ENCODE assay signal across 14 mouse cellular contexts in genomic region chr4:155280768-155281121, GRCm38 (mm10). TPM values are rescaled to one million over a fixed set of nuclear protein-coding genes. Genes with fewer than 3 reads are reported as not detected.
DNase-seq lines count a peak whose midpoint lies in the region; ATAC-seq and TF ChIP-seq lines count a peak whose summit lies in the region.
"Had no signal": no experiment of that assay in that cellular context is flagged by ENCODE, and none has a peak within 500 bp of the region (broad histone marks: within the 10 kb centered on the region; RNA-seq: fewer than 3 reads in every experiment).

No protein-coding gene starts in this region.

- peak overlapping the region; percentile 2; the same call in 1 of the 2 replicates for H3K27ac ChIP-seq in cortical plate, adult 2 months (ENCODE audit: insufficient read depth, low read length)
- H3K27ac ChIP-seq in intestine, embryonic 16.5 days (ENCODE audit: low read length), result no peak overlapping the region
- H3K27ac ChIP-seq in limb, embryonic 13.5 days, result peak overlapping the region; percentile 100; the same call in 1 of the 2 replicates

- no peaks in the 10 kb centered on the region for H3K36me3 ChIP-seq in intestine, embryonic 16.5 days (ENCODE audit: control insufficient read depth, insufficient read depth, low read length)
- H3K36me3 ChIP-seq in limb, embryonic 13.5 days, result no peaks in the 10 kb centered on the region

- no peak for TF ChIP-seq POLR2A in cortical plate, adult 2 months (IDR thresholded peaks at IDR 0.05; ENCODE audit: extremely low read depth, insufficient read depth, low read length)

- no peaks in the 10 kb centered on the region for H3K9me3 ChIP-seq in intestine, embryonic 16.5 days (ENCODE audit: control insufficient read depth, low read length)
- no peaks in the 10 kb centered on the region for H3K9me3 ChIP-seq in limb, embryonic 13.5 days

- 63% methylated on average over 1 of the region's 1 CpGs for WGBS in intestine, embryonic 16.5 days
- WGBS in limb, embryonic 13.5 days, result 80% methylated on average over 1 of the region's 1 CpGs

- no peak overlapping the region for H3K9ac ChIP-seq in intestine, embryonic 16.5 days (ENCODE audit: low read depth, low read length)
- H3K9ac ChIP-seq in limb, embryonic 13.5 days, result no peak overlapping the region
- H3K9ac ChIP-seq: lung, embryonic 14.5 days had no signal

- intact Hi-C loops in heart, postnatal 25 days (cut with DNase I), result no loop called here

- H3K27me3 ChIP-seq in intestine, embryonic 16.5 days (replicated peaks; ENCODE audit: control insufficient read depth, insufficient read depth, low read length), result no peaks in the 10 kb centered on the region
- no peaks in the 10 kb centered on the region for H3K27me3 ChIP-seq in limb, embryonic 13.5 days

- no peak overlapping the region for H3K4me3 ChIP-seq in cortical plate, adult 2 months (ENCODE audit: insufficient read depth, low read length)
- H3K4me3 ChIP-seq in intestine, embryonic 16.5 days (ENCODE audit: low read length), result no peak overlapping the region
- H3K4me3 ChIP-seq in limb, embryonic 13.5 days, result no peak overlapping the region
- H3K4me3 ChIP-seq: erythroblast, embryonic 14.5 days had no signal

- H3K4me2 ChIP-seq in intestine, embryonic 16.5 days (ENCODE audit: low read depth, low read length), result no peak overlapping the region
- H3K4me2 ChIP-seq in limb, embryonic 13.5 days (replicated peaks), result no peak overlapping the region
- H3K4me2 ChIP-seq: lung, embryonic 14.5 days had no signal

- H3K4me1 ChIP-seq in cortical plate, adult 2 months (ENCODE audit: control insufficient read depth, insufficient read depth, low read length), result peaks cover 17% of the 10 kb centered on the region
- H3K4me1 ChIP-seq in intestine, embryonic 16.5 days (ENCODE audit: control insufficient read depth, insufficient read depth, low read length), result peaks cover 33% of the 10 kb centered on the region
- H3K4me1 ChIP-seq in limb, embryonic 13.5 days, result peaks cover 81% of the 10 kb centered on the region

- TF ChIP-seq CTCF in cortical plate, adult 2 months (IDR thresholded peaks at IDR 0.05; ENCODE audit: extremely low read depth, insufficient read depth, low read length), result no peak

- DNase-seq in kidney, adult 8-10 months, result peak; percentile 15 to 38
- DNase-seq in kidney, adult 18-20 months, result no peak
- no peak for DNase-seq in Muller cell, postnatal 12 days (ENCODE audit: inconsistent ontology term)
- no peak for DNase-seq in heart, postnatal 25 days (ENCODE audit: low spot score)
- DNase-seq in embryo, embryonic 10 days (ENCODE audit: low spot score), result no peak
- DNase-seq: B cell, adult 2 months; cerebellum, adult 11 months; gastrocnemius, postnatal 10 days; heart, postnatal 36 days had no signal

- peak; percentile 47 for ATAC-seq in intestine, embryonic 16.5 days
- no peak for ATAC-seq in limb, embryonic 13.5 days (ENCODE audit: low FRiP score, low read depth)

RNA-seq across cellular contexts. Expression of gene Faap20, which starts 31.1 kb away (rescaled TPM):
- 36.5 and 37.5 TPM in 2 replicates for polyA plus RNA-seq in cortical plate, adult 2 months (2012; rRNA removed)
- 60.3 and 70.4 TPM in 2 replicates for polyA plus RNA-seq in intestine, embryonic 16.5 days (2015; fragmentation: Nextera tagmentation; extraction: Ambion mirVana)
- 92.1 and 97.8 TPM in 2 replicates for polyA plus RNA-seq in limb, embryonic 13.5 days (2015; fragmentation: Nextera tagmentation; extraction: Ambion mirVana)
- 10 to 100 TPM; 13.5 to 15.5 TPM for total RNA-seq in heart, postnatal 25 days (2021)

RNA-seq across cellular contexts. Expression of gene Ski, which starts 58.4 kb away (rescaled TPM):
- polyA plus RNA-seq in cortical plate, adult 2 months (2012; rRNA removed), result 69.0 and 70.3 TPM in 2 replicates
- polyA plus RNA-seq in intestine, embryonic 16.5 days (2015; fragmentation: Nextera tagmentation; extraction: Ambion mirVana), result 11.4 and 11.7 TPM in 2 replicates
- 24.4 and 24.8 TPM in 2 replicates for polyA plus RNA-seq in limb, embryonic 13.5 days (2015; fragmentation: Nextera tagmentation; extraction: Ambion mirVana)
- total RNA-seq in heart, postnatal 25 days (2021), result 10 to 100 TPM; 55.0 to 63.9 TPM

Comparison
In these comparisons a context has a peak if more than half of its experiments do, and no peak if none do; other contexts are left out.
1. DNase-seq: peak in kidney, adult 8-10 months (2 of 2); none in kidney, adult 18-20 months (single experiment), Muller cell, postnatal 12 days (single experiment), heart, postnatal 25 days (single experiment) and embryo, embryonic 10 days (single experiment).